Mouse (Mus musculus): ENCODE results near the gene Pbld1.
A peak's percentile ranks its signal among the peaks of the same experiment; 100 is the strongest.

Pbld1 gene

GRCm38 (mm10) chr10:63059862-63060261, at the start of gene Pbld1:
Gene Pbld1, plus strand, starts transcription at chr10:63060162.
- DNase-seq (ENCODE audit: low read depth, low spot score) = no peak

GRCm38 (mm10) chr10:63010268-63010667, 49.7 kb upstream of the Pbld1 start:
- DNase-seq (ENCODE audit: low read depth, low spot score) = no peak

GRCm38 (mm10) chr10:63011556-63011955, 48.4 kb upstream of the Pbld1 start:
- no peak for DNase-seq (ENCODE audit: low read depth, low spot score)

- DNase-seq (ENCODE audit: low read depth, low spot score) = no peak
Measured at GRCm38 (mm10) chr10:63013476-63013875, 46.5 kb upstream of the Pbld1 start.

- peak; percentile 18 for DNase-seq (ENCODE audit: low read depth, low spot score)
Measured at GRCm38 (mm10) chr10:63014168-63014567, 45.8 kb upstream of the Pbld1 start.

- DNase-seq (ENCODE audit: low read depth, low spot score) = no peak
Measured at GRCm38 (mm10) chr10:63019304-63019703, 40.7 kb upstream of the Pbld1 start.

- no peak for DNase-seq (ENCODE audit: low read depth, low spot score)
Measured at GRCm38 (mm10) chr10:63021702-63022101, 38.3 kb upstream of the Pbld1 start.

- peak; percentile 17 for DNase-seq (ENCODE audit: low read depth, low spot score)
Measured at GRCm38 (mm10) chr10:63022541-63023120, 37.3 kb upstream of the Pbld1 start.

- DNase-seq (ENCODE audit: low read depth, low spot score) = peak; percentile 65
Measured at GRCm38 (mm10) chr10:63023121-63023748, 36.7 kb upstream of the Pbld1 start.

- DNase-seq (ENCODE audit: low read depth, low spot score) = peak; percentile 99
Measured at GRCm38 (mm10) chr10:63023749-63024579, 36.0 kb upstream of the Pbld1 start, which contains the start of the genes Hnrnph3 and Pbld2. Gene Hnrnph3, minus strand, starts transcription at chr10:63024217. Gene Pbld2, plus strand, starts transcription at chr10:63024315.

GRCm38 (mm10) chr10:63024580-63024910, 35.4 kb upstream of the Pbld1 start:
- peak; percentile 45 for DNase-seq (ENCODE audit: low read depth, low spot score)

- DNase-seq (ENCODE audit: low read depth, low spot score) = peak; percentile 29
Measured at GRCm38 (mm10) chr10:63025016-63025415, 34.9 kb upstream of the Pbld1 start.

GRCm38 (mm10) chr10:63025491-63026011, 34.4 kb upstream of the Pbld1 start:
- no peak for DNase-seq (ENCODE audit: low read depth, low spot score)

- DNase-seq (ENCODE audit: low read depth, low spot score) = no peak
Measured at GRCm38 (mm10) chr10:63026156-63026794, 33.7 kb upstream of the Pbld1 start.

GRCm38 (mm10) chr10:63026795-63027160, 33.2 kb upstream of the Pbld1 start:
- no peak for DNase-seq (ENCODE audit: low read depth, low spot score)

- no peak for DNase-seq (ENCODE audit: low read depth, low spot score)
Measured at GRCm38 (mm10) chr10:63027376-63028161, 32.4 kb upstream of the Pbld1 start.

- DNase-seq (ENCODE audit: low read depth, low spot score) = no peak
Measured at GRCm38 (mm10) chr10:63028396-63028795, 31.6 kb upstream of the Pbld1 start.

GRCm38 (mm10) chr10:63032267-63032666, 27.7 kb upstream of the Pbld1 start:
- DNase-seq (ENCODE audit: low read depth, low spot score) = no peak

GRCm38 (mm10) chr10:63032956-63033355, 27.0 kb upstream of the Pbld1 start:
- DNase-seq (ENCODE audit: low read depth, low spot score) = no peak

- DNase-seq (ENCODE audit: low read depth, low spot score) = no peak
Measured at GRCm38 (mm10) chr10:63038571-63039320, 21.2 kb upstream of the Pbld1 start.
